Mouse (Mus musculus): ENCODE measurements at regions not wholly inside any gene's neighbourhood (a gene's known extent, or its start where the extent isn't known, plus 50 kb on each side); places are given as distances from the start of the nearest gene placed in this dataset.

- Histone ChIP-seq H3K36me3 (ENCODE audit: control insufficient read depth, insufficient read depth, low read length) (no peaks in the 10 kb centered on the region), H3K9me3 (ENCODE audit: control insufficient read depth, low read length) (no peaks in the 10 kb centered on the region), H3K9ac (replicated peaks; ENCODE audit: low read depth, low read length) (no peak overlapping the region), H3K4me1 (ENCODE audit: control insufficient read depth, insufficient read depth, low read length) (no peaks in the 10 kb centered on the region), H3K4me3 (ENCODE audit: low read depth, low read length) (no peak overlapping the region), H3K4me2 (ENCODE audit: low read depth, low read length) (no peak overlapping the region), H3K27ac (ENCODE audit: low read depth, low read length) (no peak overlapping the region), H3K27me3 (ENCODE audit: control insufficient read depth, insufficient read depth, low read length) (no peaks in the 10 kb centered on the region)
- no peak for ATAC-seq (ENCODE audit: low read depth)
- 83% methylated on average over 3 of the region's 3 CpGs for WGBS
Measured at GRCm38 (mm10) chr6:100345073-100345472, 57.8 kb upstream of the Rybp start.

GRCm38 (mm10) chr6:100341305-100342290, 54.3 kb upstream of the Rybp start:
- ATAC-seq (ENCODE audit: low read depth): no peak
- no peak overlapping the region for H3K4me2 ChIP-seq (ENCODE audit: low read depth, low read length)
- H3K4me1 ChIP-seq (ENCODE audit: control insufficient read depth, insufficient read depth, low read length): no peaks in the 10 kb centered on the region
- no peak overlapping the region for H3K9ac ChIP-seq (replicated peaks; ENCODE audit: low read depth, low read length)
- H3K36me3 ChIP-seq (ENCODE audit: control insufficient read depth, insufficient read depth, low read length): no peaks in the 10 kb centered on the region
- no peak overlapping the region for H3K27ac ChIP-seq (ENCODE audit: low read depth, low read length)
- no peak overlapping the region for H3K4me3 ChIP-seq (ENCODE audit: low read depth, low read length)
- 60% methylated on average over 13 of the region's 13 CpGs for WGBS
- no peaks in the 10 kb centered on the region for H3K9me3 ChIP-seq (ENCODE audit: control insufficient read depth, low read length)
- H3K27me3 ChIP-seq (ENCODE audit: control insufficient read depth, insufficient read depth, low read length): no peaks in the 10 kb centered on the region

GRCm38 (mm10) chr6:100338291-100338690, 51.0 kb upstream of the Rybp start:
- Histone ChIP-seq H3K9ac (replicated peaks; ENCODE audit: low read depth, low read length) (no peak overlapping the region), H3K27ac (ENCODE audit: low read depth, low read length) (no peak overlapping the region), H3K9me3 (ENCODE audit: control insufficient read depth, low read length) (no peaks in the 10 kb centered on the region), H3K27me3 (ENCODE audit: control insufficient read depth, insufficient read depth, low read length) (no peaks in the 10 kb centered on the region), H3K36me3 (ENCODE audit: control insufficient read depth, insufficient read depth, low read length) (no peaks in the 10 kb centered on the region), H3K4me2 (ENCODE audit: low read depth, low read length) (no peak overlapping the region), H3K4me1 (ENCODE audit: control insufficient read depth, insufficient read depth, low read length) (0 out of 2 replicates have a peak, but pooled peaks cover 3% of the 10 kb centered on the region), H3K4me3 (ENCODE audit: low read depth, low read length) (no peak overlapping the region)
- WGBS: 96% methylated on average over 4 of the region's 4 CpGs
- ATAC-seq (ENCODE audit: low read depth): no peak
